Comparison of ENCODE assay signal across 9 mouse cellular contexts in genomic region chr5:118781598-118781997, GRCm38 (mm10).
DNase-seq lines count a peak whose midpoint lies in the region; ATAC-seq and TF ChIP-seq lines count a peak whose summit lies in the region.
"Had no signal": no experiment of that assay in that cellular context is flagged by ENCODE, and none has a peak within 500 bp of the region (broad histone marks: within the 10 kb centered on the region; RNA-seq: fewer than 3 reads in every experiment).

No protein-coding gene starts in this region.

- no peak overlapping the region for H3K4me3 ChIP-seq in forebrain, embryonic 11.5 days (ENCODE audit: low read depth, low read length)
- no peak overlapping the region for H3K4me3 ChIP-seq in forebrain, embryonic 16.5 days (replicated peaks; ENCODE audit: low read length)
- no peak overlapping the region for H3K4me3 ChIP-seq in forebrain, embryonic 15.5 days
- H3K4me3 ChIP-seq in hindbrain, embryonic 13.5 days: no peak overlapping the region
- no peak overlapping the region for H3K4me3 ChIP-seq in limb, embryonic 11.5 days (ENCODE audit: low read depth, low read length)
- no peak overlapping the region for H3K4me3 ChIP-seq in testis, adult 2 months (ENCODE audit: control insufficient read depth, low read depth, low read length)
- H3K4me3 ChIP-seq: liver, embryonic 15.5 days had no signal

- no peak for TF ChIP-seq POLR2A in testis, adult 2 months (IDR thresholded peaks at IDR 0.05; ENCODE audit: control insufficient read depth, low read depth, low read length)

- 12% methylated on average over 17 of the region's 17 CpGs for WGBS in forebrain, embryonic 11.5 days
- WGBS in forebrain, embryonic 16.5 days: 12% methylated on average over 17 of the region's 17 CpGs
- WGBS in forebrain, embryonic 15.5 days: 11% methylated on average over 17 of the region's 17 CpGs
- WGBS in hindbrain, embryonic 13.5 days: 12% methylated on average over 17 of the region's 17 CpGs
- 13% methylated on average over 17 of the region's 17 CpGs for WGBS in limb, embryonic 11.5 days

- no peak overlapping the region for H3K4me2 ChIP-seq in forebrain, embryonic 11.5 days (ENCODE audit: low read depth, low read length, severe bottlenecking)
- H3K4me2 ChIP-seq in forebrain, embryonic 16.5 days (ENCODE audit: low read length): no peak overlapping the region
- no peak overlapping the region for H3K4me2 ChIP-seq in forebrain, embryonic 15.5 days (replicated peaks)
- no peak overlapping the region for H3K4me2 ChIP-seq in hindbrain, embryonic 13.5 days
- no peak overlapping the region for H3K4me2 ChIP-seq in limb, embryonic 11.5 days (ENCODE audit: low read depth, severe bottlenecking)
- H3K4me2 ChIP-seq: liver, embryonic 15.5 days had no signal

- H3K4me1 ChIP-seq in forebrain, embryonic 11.5 days (replicated peaks; ENCODE audit: control insufficient read depth, insufficient read depth, low read length): no peaks in the 10 kb centered on the region
- no peaks in the 10 kb centered on the region for H3K4me1 ChIP-seq in forebrain, embryonic 16.5 days (replicated peaks; ENCODE audit: control insufficient read depth, insufficient read depth, low read length)
- H3K4me1 ChIP-seq in forebrain, embryonic 15.5 days: no peaks in the 10 kb centered on the region
- no peaks in the 10 kb centered on the region for H3K4me1 ChIP-seq in hindbrain, embryonic 13.5 days (replicated peaks)
- no peaks in the 10 kb centered on the region for H3K4me1 ChIP-seq in limb, embryonic 11.5 days (ENCODE audit: control insufficient read depth, insufficient read depth, low read length)
- no peaks in the 10 kb centered on the region for H3K4me1 ChIP-seq in testis, adult 2 months (ENCODE audit: control insufficient read depth, insufficient read depth, low read length)
- H3K4me1 ChIP-seq: liver, embryonic 15.5 days had no signal

- H3K27me3 ChIP-seq in forebrain, embryonic 11.5 days (ENCODE audit: control insufficient read depth, insufficient read depth, low read length): peaks cover 3% of the 10 kb centered on the region; the same call in 1 of the 2 replicates
- peaks cover 12% of the 10 kb centered on the region; the same call in 1 of the 2 replicates for H3K27me3 ChIP-seq in forebrain, embryonic 16.5 days (replicated peaks; ENCODE audit: control insufficient read depth, insufficient read depth, low read length)
- peaks cover 7% of the 10 kb centered on the region; the same call in 1 of the 2 replicates for H3K27me3 ChIP-seq in forebrain, embryonic 15.5 days
- peaks cover 34% of the 10 kb centered on the region for H3K27me3 ChIP-seq in hindbrain, embryonic 13.5 days
- peaks cover 5% of the 10 kb centered on the region; the same call in 1 of the 2 replicates for H3K27me3 ChIP-seq in limb, embryonic 11.5 days (ENCODE audit: control insufficient read depth, insufficient read depth, low read length)
- no peaks in the 10 kb centered on the region for H3K27me3 ChIP-seq in testis, adult 2 months (ENCODE audit: control insufficient read depth, insufficient read depth, low read length)
- H3K27me3 ChIP-seq: liver, embryonic 15.5 days had no signal

- H3K27ac ChIP-seq in forebrain, embryonic 11.5 days (ENCODE audit: low read depth, low read length): no peak overlapping the region
- H3K27ac ChIP-seq in forebrain, embryonic 16.5 days (ENCODE audit: low read length): no peak overlapping the region
- no peak overlapping the region for H3K27ac ChIP-seq in forebrain, embryonic 15.5 days (replicated peaks)
- H3K27ac ChIP-seq in hindbrain, embryonic 13.5 days: no peak overlapping the region
- H3K27ac ChIP-seq in limb, embryonic 11.5 days (replicated peaks; ENCODE audit: low read depth, low read length): no peak overlapping the region
- no peak overlapping the region for H3K27ac ChIP-seq in testis, adult 2 months (ENCODE audit: control insufficient read depth, insufficient read depth, low read depth, low read length)
- H3K27ac ChIP-seq: liver, embryonic 15.5 days had no signal

- H3K9ac ChIP-seq in forebrain, embryonic 11.5 days (ENCODE audit: low read length): no peak overlapping the region
- H3K9ac ChIP-seq in forebrain, embryonic 16.5 days (replicated peaks; ENCODE audit: low read depth, low read length): no peak overlapping the region
- no peak overlapping the region for H3K9ac ChIP-seq in forebrain, embryonic 15.5 days (replicated peaks)
- no peak overlapping the region for H3K9ac ChIP-seq in hindbrain, embryonic 13.5 days
- no peak overlapping the region for H3K9ac ChIP-seq in limb, embryonic 11.5 days (ENCODE audit: low read length)
- H3K9ac ChIP-seq: liver, embryonic 15.5 days had no signal

- ATAC-seq in forebrain, embryonic 11.5 days (replicated peaks; ENCODE audit: low FRiP score): peak; percentile 44; the same call in 1 of the 2 replicates
- ATAC-seq in forebrain, embryonic 16.5 days: no peak
- peak; percentile 58; the same call in 1 of the 2 replicates for ATAC-seq in forebrain, embryonic 15.5 days (replicated peaks)
- 0 out of 2 replicates have a peak, but pooled peaks have one; percentile 36 for ATAC-seq in hindbrain, embryonic 13.5 days (ENCODE audit: low FRiP score)
- 0 out of 2 replicates have a peak, but pooled peaks have one; percentile 56 for ATAC-seq in limb, embryonic 11.5 days (ENCODE audit: insufficient number of reproducible peaks, low FRiP score, low TSS enrichment, low read depth)

- H3K36me3 ChIP-seq in forebrain, embryonic 11.5 days (ENCODE audit: control insufficient read depth, insufficient read depth, low read length): no peaks in the 10 kb centered on the region
- no peaks in the 10 kb centered on the region for H3K36me3 ChIP-seq in forebrain, embryonic 16.5 days (ENCODE audit: control insufficient read depth, insufficient read depth)
- no peaks in the 10 kb centered on the region for H3K36me3 ChIP-seq in forebrain, embryonic 15.5 days
- H3K36me3 ChIP-seq in hindbrain, embryonic 13.5 days: no peaks in the 10 kb centered on the region
- H3K36me3 ChIP-seq in limb, embryonic 11.5 days (ENCODE audit: control insufficient read depth, insufficient read depth, low read length): no peaks in the 10 kb centered on the region
- no peaks in the 10 kb centered on the region for H3K36me3 ChIP-seq in testis, adult 2 months (ENCODE audit: control insufficient read depth, insufficient read depth, low read length)
- H3K36me3 ChIP-seq: liver, embryonic 15.5 days had no signal

- DNase-seq in forebrain, embryonic 11.5 days (ENCODE audit: low spot score): peak; percentile 86
- peak; percentile 34 for DNase-seq in c-Kit-positive CD71-positive TER-119-positive erythroid progenitor cells, embryonic 14.5 days (ENCODE audit: low spot score)
- peak; percentile 89 for DNase-seq in limb, embryonic 11.5 days (ENCODE audit: low spot score)
- peak; percentile 67 for DNase-seq in naive thymus-derived CD4-positive, alpha-beta T cell, adult 2 months (ENCODE audit: low read depth)

- H3K9me3 ChIP-seq in forebrain, embryonic 11.5 days (ENCODE audit: control insufficient read depth, low read length): no peaks in the 10 kb centered on the region
- H3K9me3 ChIP-seq in forebrain, embryonic 16.5 days (ENCODE audit: control insufficient read depth, low read length): no peaks in the 10 kb centered on the region
- H3K9me3 ChIP-seq in forebrain, embryonic 15.5 days: no peaks in the 10 kb centered on the region
- no peaks in the 10 kb centered on the region for H3K9me3 ChIP-seq in hindbrain, embryonic 13.5 days
- H3K9me3 ChIP-seq in limb, embryonic 11.5 days (ENCODE audit: control insufficient read depth, low read length): no peaks in the 10 kb centered on the region
- H3K9me3 ChIP-seq: liver, embryonic 15.5 days had no signal

- TF ChIP-seq CTCF in testis, adult 2 months (IDR thresholded peaks at IDR 0.05; ENCODE audit: control insufficient read depth, insufficient read depth, insufficient replicate concordance, low read depth, low read length): peak; percentile 99

Comparison
In these comparisons a context has a peak if more than half of its experiments do, and no peak if none do; other contexts are left out.
1. DNase-seq: peak in every context shown above with its lines; median percentile 89 in limb, embryonic 11.5 days; 86 in forebrain, embryonic 11.5 days; 67 in naive thymus-derived CD4-positive, alpha-beta T cell, adult 2 months; 34 in c-Kit-positive CD71-positive TER-119-positive erythroid progenitor cells, embryonic 14.5 days.